Mouse (Mus musculus): Measurements from ENCODE around the gene Plagl2.

GRCm38 (mm10) chr2:153237193-153237592 lies 4.0 kb downstream of the Plagl2 start:
- TF ChIP-seq POLR2A (IDR thresholded peaks at IDR 0.05; ENCODE audit: low read depth, low read length) (no peak), CTCF (conservative IDR thresholded peaks at IDR 0.05; ENCODE audit: insufficient read depth, insufficient read length, low read depth, low read length) (no peak)
